Mouse (Mus musculus): ENCODE data around the gene Hist1h1b.
"Not testable (repeated sequence)": the region's sequence is repeated elsewhere in the genome, so short reads cannot be mapped to it uniquely, and the experiment has no call there.

Gene Hist1h1b

GRCm38 (mm10) chr13:21781639-21782038 lies 1.2 kb upstream of the Hist1h1b start:
- no peak for DNase-seq

GRCm38 (mm10) chr13:21781021-21781555 lies 663 bp upstream of the Hist1h1b start:
- DNase-seq: no peak

GRCm38 (mm10) chr13:21778814-21779766 lies 1.3 kb downstream of the Hist1h1b start:
- DNase-seq: peak; percentile 98

- no peak for DNase-seq
Measured at GRCm38 (mm10) chr13:21755707-21756106, 24.7 kb downstream of the Hist1h1b start.

DNA sequence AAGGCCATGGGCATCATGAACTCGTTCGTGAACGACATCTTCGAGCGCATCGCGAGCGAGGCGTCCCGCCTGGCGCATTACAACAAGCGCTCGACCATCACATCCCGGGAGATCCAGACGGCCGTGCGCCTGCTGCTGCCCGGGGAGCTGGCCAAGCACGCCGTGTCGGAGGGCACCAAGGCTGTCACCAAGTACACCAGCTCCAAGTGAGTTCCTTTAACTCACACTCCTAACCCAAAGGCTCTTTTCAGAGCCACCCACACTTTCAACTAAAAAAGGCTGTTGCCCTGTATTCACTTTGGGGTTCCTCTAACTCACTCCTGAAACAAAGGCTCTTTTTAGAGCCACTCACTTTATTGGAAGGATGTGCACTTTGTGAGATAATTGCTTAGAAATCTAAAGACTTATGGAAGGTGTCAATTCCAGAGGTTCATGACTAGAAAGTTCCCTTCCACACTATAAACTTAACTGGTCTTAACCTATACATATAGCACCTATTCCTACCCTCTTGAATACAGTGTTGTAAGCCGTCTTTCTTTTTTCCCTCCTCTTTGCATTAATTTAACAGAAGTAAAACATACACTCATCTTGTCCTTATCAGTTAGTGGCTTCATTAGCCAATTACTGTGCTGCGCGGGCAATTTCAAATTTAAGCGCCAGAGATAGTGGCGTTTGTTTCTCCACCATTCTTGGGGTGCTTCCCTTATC lies 26.0 kb downstream of the Hist1h1b start:
- not testable (repeated sequence) for DNase-seq

DNA sequence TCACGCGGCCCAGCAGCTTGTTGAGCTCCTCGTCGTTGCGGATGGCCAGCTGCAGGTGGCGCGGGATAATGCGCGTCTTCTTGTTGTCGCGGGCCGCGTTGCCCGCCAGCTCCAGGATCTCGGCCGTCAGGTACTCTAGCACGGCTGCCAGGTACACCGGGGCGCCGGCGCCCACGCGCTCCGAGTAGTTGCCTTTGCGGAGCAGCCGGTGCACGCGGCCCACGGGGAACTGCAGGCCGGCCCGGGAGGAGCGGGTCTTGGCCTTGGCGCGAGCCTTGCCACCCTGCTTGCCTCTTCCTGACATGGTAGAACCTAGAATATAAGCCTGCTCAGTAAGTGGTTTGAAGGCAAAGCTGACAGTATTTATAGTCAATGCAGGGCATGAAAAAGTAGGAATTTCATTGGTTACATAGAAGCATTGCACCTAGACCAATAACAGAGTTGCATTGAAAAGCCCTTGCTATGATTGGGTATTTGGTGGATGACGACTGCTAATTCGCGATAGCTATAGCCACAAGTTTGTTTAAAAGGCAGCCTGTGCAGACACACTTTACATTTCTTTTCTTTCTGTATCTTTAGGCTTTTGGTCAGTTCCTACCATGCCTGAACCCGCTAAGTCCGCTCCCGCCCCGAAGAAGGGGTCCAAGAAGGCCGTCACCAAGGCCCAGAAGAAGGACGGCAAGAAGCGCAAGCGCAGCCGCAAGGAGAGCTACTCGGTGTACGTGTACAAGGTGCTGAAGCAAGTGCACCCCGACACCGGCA lies 26.7 kb downstream of the Hist1h1b start, which contains the start of the genes Hist1h2ak and Hist1h2bn:
TSS of gene Hist1h2ak (minus strand) at position 304 of the 762 bp plus-strand sequence.
TSS of gene Hist1h2bn (plus strand) at position 600 of the 762 bp plus-strand sequence.
- DNase-seq: peak; percentile 98

DNA sequence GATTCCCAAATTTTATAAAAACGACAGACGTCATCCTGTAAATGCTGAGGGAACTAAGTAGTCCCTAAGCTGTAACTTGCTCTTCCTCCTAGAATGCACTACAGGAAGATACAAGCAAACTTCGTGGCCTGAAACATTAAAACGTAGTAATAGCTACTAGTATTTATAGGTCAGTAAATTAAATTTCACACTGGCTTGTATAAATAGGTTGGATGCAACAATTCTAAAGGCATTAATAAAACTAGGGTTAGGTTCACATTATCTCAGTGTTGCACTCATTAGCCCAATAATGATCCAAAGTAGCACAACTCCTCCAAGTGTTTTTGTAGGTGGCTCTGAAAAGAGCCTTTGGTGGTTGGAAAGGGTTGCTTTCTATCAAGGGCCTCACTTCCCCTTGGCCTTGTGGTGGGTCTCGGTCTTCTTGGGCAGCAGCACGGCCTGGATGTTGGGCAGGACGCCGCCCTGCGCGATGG lies 27.3 kb downstream of the Hist1h1b start:
- no peak for DNase-seq

GRCm38 (mm10) chr13:21752356-21752755 lies 28.1 kb downstream of the Hist1h1b start:
- DNase-seq: peak; percentile 22

GRCm38 (mm10) chr13:21751827-21752226 lies 28.6 kb downstream of the Hist1h1b start:
- peak; percentile 23 for DNase-seq

DNA sequence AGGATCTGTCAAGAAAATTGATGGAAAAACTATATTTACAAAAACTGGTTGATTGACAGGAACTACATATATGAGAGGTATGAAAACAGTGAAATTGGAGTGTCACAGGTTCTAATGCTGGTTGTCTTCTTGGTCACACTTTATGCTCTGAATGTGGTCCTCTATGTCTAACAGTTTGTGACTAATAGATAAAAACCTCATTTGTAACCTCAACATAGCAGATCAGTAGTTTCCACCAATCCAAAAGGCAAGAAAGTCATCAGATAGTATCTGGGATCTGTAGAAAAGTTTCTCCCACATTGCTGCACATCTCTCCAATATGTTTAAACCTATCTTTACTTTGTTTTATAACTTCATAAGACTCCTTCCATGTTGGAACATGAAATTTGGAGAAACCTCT lies 29.0 kb downstream of the Hist1h1b start:
- DNase-seq: no peak

DNA sequence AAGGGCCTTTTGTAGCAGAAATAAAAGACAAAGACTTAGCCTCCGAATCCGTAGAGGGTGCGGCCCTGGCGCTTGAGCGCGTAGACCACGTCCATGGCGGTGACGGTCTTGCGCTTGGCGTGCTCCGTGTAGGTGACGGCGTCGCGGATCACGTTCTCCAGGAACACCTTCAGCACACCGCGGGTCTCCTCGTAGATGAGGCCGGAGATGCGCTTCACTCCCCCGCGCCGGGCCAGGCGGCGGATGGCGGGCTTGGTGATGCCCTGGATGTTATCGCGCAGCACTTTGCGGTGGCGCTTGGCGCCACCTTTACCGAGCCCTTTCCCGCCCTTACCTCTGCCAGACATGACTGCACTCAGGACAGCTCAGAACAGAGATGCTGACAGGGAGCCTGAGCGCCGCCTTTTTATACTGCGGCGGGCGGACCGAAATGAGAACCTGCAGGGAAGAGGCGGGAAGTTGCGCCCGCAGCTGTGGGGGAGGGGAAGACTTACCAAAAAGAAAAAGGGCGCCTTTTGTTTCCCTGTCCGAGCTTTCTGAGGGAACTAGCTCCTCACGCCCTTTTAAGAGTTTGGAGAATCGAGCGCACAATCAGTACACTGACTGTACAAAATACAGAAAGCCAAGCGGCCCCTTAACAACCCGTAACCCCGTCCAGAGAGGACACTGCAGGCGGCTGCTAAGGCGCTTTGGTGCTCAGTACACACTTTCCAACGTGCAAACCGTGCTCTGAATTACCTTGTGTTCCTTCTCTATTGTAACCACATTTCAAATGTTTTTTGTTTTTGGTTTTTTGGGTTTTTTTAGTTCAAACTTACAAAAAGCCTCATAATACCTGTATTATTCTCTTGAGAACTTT lies 30.0 kb downstream of the Hist1h1b start, which contains the start of gene Hist1h4k:
TSS of gene Hist1h4k (minus strand) at position 347 of the 859 bp plus-strand sequence.
- DNase-seq: peak; percentile 99

DNA sequence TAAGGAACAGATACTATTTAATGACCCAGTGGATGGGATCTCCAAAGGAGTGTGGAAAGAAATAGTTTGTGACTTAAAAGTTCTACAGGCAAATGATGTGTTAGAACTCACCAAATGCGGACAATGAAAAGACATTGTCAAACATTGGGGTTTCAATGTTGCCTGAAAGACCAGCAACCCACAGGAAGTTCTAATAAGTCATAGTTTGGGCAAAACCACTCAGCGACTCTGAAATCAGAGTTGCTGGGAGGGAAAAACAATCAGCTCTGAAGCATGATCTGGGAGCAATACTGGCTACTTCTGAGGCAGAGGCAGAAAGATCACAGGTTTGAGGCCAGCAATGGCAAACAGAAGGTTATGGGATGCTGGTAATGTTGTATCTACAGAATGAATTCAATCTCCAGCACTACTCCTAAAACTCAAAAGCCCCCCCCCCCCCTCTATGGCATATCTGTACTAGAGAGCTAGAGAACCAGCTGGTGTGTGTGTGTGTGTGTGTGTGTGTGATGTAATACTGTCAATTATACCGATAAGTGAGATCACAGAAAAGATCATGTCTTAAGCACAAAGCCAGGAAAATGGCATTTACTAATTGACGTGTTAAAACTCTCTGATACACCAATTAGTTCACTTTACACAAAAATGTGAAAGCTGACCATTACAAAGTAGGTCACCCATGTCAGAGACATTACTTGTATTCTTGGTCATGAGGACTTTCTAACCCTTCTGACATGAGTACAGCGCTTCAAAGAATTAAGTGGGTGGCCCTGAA lies 30.9 kb downstream of the Hist1h1b start:
- peak; percentile 67 for DNase-seq

GRCm38 (mm10) chr13:21745006-21745405 lies 35.4 kb downstream of the Hist1h1b start:
- DNase-seq: no peak

DNA sequence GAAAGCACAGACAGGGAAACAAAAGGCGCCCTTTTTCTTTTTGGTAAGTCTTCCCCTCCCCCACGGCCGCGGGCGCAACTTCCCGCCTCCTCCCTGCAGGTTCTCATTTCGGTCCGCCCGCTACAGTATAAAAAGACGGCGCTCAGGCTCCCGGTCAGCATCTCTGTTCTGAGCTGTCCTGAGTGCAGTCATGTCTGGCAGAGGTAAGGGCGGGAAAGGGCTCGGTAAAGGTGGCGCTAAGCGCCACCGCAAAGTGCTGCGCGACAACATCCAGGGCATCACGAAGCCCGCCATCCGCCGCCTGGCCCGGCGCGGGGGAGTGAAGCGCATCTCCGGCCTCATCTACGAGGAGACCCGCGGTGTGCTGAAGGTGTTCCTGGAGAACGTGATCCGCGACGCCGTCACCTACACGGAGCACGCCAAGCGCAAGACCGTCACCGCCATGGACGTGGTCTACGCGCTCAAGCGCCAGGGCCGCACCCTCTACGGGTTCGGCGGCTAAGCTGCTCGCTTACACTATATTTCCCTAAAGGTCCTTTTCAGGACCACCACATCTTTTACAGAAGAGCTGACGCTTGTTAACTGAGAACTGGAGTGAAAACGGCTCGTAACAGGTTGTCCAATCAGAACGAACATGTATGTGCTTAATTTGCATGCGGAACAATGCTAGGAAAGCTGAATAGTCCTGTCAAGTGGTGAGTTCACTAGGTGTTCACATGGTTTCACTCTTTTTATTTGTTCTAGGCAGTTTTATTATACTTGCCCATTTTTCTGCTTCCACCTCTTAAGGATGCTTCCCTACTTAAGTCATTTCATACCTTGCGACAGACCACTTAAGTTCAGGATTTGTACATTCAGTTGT lies 45.3 kb downstream of the Hist1h1b start, which contains the start of gene Hist1h4j:
TSS of gene Hist1h4j (plus strand) at position 159 of the 862 bp plus-strand sequence.
- peak; percentile 97 for DNase-seq

DNA sequence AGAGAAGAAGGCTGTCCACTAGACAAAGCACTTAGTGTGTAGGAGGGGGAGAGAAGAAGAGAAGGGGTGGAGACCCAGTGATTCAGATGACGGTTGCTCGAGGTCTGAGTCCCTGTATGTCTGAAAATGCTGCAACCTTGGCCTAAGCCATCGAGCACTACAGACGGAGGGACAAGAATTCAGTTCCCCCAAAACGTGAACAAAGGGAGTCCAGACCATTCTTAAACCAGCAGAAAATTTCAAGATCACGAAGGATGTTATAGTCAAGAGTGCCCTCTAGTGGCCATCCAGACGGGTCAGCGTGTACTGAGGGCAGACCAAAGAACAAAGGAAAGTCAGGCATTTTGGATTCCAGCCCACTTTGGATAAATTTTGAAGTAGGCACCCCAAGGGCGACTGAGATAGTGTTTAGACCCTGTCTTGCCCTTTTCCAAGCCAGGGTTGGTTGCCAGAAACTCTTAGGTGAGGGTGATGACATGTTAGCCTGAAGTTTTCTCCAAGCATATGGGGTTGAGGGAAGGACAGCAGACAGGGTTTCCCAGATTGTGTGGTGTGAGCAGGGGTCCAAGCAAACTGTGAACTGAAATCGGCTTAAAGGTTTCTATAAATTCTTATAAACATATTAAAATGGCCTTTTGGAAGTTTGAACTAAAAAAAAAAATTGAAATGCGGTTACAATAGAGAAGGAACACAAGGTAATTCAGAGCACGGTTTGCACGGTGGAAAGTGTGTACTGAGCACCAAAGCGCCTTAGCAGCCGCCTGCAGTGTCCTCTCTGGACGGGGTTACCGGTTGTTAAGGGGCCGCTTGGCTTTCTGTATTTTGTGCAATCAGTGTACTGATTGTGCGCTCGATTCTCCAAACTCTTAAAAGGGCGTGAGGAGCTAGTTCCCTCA lies 46.2 kb downstream of the Hist1h1b start:
- peak; percentile 96 for DNase-seq

DNA sequence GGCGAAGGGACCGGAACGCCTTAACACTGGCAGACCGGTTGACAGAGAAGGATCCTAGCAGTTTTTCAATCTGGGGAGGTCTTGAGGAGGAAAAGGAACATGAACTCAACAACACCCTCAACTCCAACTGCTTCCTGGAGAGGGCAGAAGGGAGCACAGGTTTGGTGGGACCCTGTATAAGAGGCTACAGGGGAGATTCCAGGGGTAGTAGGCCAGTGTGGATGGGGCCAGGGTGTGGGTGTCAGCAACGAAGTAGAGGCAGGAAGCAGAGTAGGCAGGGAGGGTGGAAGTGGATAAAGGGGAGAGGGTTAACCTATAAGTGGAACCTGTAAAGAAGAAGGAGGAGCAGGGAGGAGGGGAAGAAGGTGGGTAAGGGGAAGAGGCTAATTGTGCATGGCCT lies 47.0 kb downstream of the Hist1h1b start:
- no peak for DNase-seq

Measured in heart, adult 11 months (tissue).